Mouse (Mus musculus): ENCODE results near the gene Plekhh3.

DNA sequence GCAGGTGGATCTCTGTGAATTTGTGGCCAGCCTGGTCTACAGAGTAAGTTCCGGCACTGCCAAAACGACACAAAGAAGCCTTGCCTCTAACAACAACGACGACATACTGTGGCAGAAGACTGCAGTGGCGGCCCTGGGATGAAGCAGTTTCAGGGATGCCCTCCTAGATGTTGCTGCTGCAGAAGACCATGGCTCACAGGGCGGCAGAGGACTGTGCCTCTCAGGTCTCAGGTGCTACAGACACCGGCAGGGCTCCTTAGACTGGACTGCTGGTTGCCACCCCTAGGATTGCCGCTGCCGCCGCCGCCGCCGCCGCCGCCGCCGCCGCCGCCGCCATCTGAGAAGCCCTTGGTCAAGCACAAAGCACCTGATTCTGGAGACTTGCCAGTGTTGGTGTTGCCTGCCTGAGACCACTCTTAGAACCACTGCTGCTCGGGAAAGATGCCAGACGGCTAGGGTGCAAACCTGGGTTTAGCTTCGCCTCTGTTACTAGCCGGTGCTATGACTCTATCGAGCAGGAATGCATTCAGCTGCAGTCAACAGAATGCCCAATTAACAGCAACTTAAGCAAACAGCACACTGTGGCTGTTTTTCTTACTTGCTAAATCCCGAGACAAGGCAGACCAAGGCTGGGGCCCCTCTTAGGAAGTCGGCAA, 30.9 kb downstream of the Plekhh3 start:
- TF ChIP-seq TAL1 (IDR thresholded peaks at IDR 0.05; ENCODE audit: low read length) (no peak), GATA1 (IDR thresholded peaks at IDR 0.05; ENCODE audit: low read length) (no peak)
